Mouse (Mus musculus) adrenal gland, postnatal 25 days (tissue): ENCODE measurements around the gene AC124502.3. TPM values are rescaled to one million over a fixed set of nuclear protein-coding genes. Genes with fewer than 3 reads are reported as not detected.

Experiments
- DNase-seq: peaks from one replicate; pipeline ENCODE4 v3.0.0; 2021; ENCODE audit warnings: mixed read lengths
- total RNA-seq: library from RNA; stranded (reverse); gene quantifications from 2 replicates; pipeline ENCODE4 v1.2.3, GENCODE M21; 2021

AC124502.3 gene
- total RNA-seq, 1 experiment from 2014 or later, result 1.7 TPM

- DNase-seq, result no peak
Observed at GRCm38 (mm10) chr19:5032686-5033085, 6.0 kb upstream of the AC124502.3 start.

GRCm38 (mm10) chr19:5036577-5036976, 2.1 kb upstream of the AC124502.3 start:
- DNase-seq, result no peak

GRCm38 (mm10) chr19:5037678-5038571, 766 bp upstream of the AC124502.3 start:
- peak; percentile 79 for DNase-seq

GRCm38 (mm10) chr19:5039301-5040114, 817 bp downstream of the AC124502.3 start:
- DNase-seq, result no peak

- peak; percentile 89 for DNase-seq
Observed at GRCm38 (mm10) chr19:5040862-5041523, 2.3 kb downstream of the AC124502.3 start, which contains the start of gene Brms1. Brms1 (plus strand) TSS chr19:5041354.

- no peak for DNase-seq
Observed at GRCm38 (mm10) chr19:5041588-5041987, 2.9 kb downstream of the AC124502.3 start.

- no peak for DNase-seq
Observed at GRCm38 (mm10) chr19:5045531-5045930, 6.8 kb downstream of the AC124502.3 start.

GRCm38 (mm10) chr19:5048138-5049056, 9.7 kb downstream of the AC124502.3 start:
- DNase-seq, result no peak

- no peak for DNase-seq
Observed at GRCm38 (mm10) chr19:5049325-5049724, 10.6 kb downstream of the AC124502.3 start.

- no peak for DNase-seq
Observed at GRCm38 (mm10) chr19:5050047-5050905, 11.6 kb downstream of the AC124502.3 start, which contains the start of gene Rin1. Rin1 (plus strand) TSS chr19:5050481.

GRCm38 (mm10) chr19:5051031-5051430, 12.3 kb downstream of the AC124502.3 start:
- no peak for DNase-seq

- DNase-seq, result no peak
Observed at GRCm38 (mm10) chr19:5051515-5051914, 12.8 kb downstream of the AC124502.3 start.

- DNase-seq, result no peak
Observed at GRCm38 (mm10) chr19:5052166-5052822, 13.6 kb downstream of the AC124502.3 start.

GRCm38 (mm10) chr19:5052853-5053252, 14.2 kb downstream of the AC124502.3 start:
- DNase-seq, result no peak

- DNase-seq, result peak; percentile 67
Observed at GRCm38 (mm10) chr19:5053909-5054308, 15.2 kb downstream of the AC124502.3 start.

- DNase-seq, result no peak
Observed at GRCm38 (mm10) chr19:5056251-5056650, 17.6 kb downstream of the AC124502.3 start.

GRCm38 (mm10) chr19:5057876-5058775, 19.4 kb downstream of the AC124502.3 start:
- DNase-seq, result no peak
